Mouse (Mus musculus) adrenal gland, adult 18-20 months (tissue): Measurements from ENCODE around the gene Ptpru. TPM values are rescaled to one million over a fixed set of nuclear protein-coding genes. Genes with fewer than 3 reads are reported as not detected.

Experiments used
- DNase-seq, 2 experiments: peaks; one replicate each; pipeline ENCODE4 v3.0.0; 2021 to 2022; ENCODE audit warnings: low spot score in 2 of 2
- total RNA-seq, 2 experiments: library from RNA; stranded (reverse); gene quantifications; 1 replicate in 1 of 2; 2 replicates in 1 of 2; pipeline ENCODE4 v1.2.3; 2021

Ptpru gene
- total RNA-seq, 2 experiments from 2014 or later: 49.3 to 55.5 TPM

DNA sequence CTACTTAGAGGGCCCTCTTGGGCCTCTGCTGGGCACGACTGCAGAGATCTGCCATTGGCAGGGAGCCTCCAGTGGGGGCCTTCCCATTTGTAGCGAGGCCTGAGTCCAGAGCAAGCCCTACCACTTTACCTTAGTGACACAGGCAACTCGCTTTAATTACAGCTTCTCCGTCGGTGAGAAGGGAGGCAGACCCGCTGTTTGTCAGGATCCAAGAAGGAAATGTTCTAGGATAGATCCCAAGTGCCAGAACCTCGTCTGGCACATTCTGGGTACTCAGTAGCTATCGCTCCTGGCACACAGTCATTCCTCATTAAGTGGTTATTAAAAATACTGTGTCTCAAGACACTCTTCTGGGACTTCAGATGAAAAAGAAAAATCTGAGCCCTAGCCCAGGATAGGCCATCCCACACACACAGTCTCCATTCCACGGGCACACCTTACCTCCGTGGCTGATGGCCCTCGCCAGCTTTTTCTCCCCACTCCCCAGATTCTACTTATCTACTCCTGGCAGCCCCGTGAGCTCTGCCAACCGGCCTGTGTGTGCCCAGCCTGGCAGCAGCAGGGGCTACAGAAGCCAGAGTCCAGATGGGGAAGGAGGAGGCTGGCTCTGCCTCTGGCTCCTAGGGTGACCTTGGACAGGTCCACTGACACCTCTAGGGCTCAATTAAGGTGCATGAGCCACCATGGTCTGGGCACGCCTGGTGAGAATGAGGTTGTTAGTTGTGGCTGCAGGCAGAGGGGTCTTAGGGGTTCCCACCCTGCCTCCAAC lies 41.6 kb downstream of the Ptpru start:
- DNase-seq: no peak

GRCm38 (mm10) chr4:131786800-131787199 lies 51.3 kb downstream of the Ptpru start:
- no peak for DNase-seq

DNA sequence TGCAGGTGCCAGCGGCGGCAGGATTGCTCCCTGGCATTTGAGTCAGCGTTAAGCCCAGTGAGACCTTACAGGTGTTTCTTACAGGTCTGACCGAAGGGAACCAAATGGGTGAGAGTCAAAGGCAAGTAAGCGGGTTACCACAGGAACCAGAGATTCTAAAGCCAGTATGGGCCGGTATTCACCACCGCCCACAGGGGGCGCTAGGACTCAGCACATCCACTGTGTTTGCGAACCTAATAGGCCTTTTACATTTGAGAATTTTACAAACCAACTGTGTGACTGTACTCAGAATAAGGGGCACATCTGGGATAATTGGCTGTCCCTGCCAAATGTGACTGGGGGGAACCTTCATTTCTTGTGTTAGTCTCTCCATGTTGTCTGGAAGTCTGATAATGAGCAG lies 54.1 kb downstream of the Ptpru start:
- DNase-seq: peak; percentile 37 to 64

DNA sequence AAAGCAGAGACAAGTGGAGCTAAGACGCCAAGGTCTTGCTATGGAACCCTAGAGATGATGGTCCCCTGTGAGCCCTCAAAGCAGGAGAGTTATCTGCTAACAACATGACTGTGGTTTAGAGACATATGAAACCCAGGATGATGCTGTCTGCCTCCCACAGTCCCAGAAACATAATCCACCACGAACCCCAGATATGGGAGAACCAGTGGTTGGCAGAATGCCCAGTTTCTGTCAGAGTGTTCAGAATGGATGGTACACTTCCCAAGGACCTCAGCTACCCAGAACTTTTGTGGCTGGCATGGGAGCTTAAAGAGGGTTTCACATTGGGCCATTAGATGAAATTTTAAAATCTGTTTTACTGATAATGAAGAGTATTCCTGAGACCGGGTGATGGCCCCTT lies 57.1 kb downstream of the Ptpru start:
- DNase-seq: peak in 1 of 2 experiments; percentile 29

DNA sequence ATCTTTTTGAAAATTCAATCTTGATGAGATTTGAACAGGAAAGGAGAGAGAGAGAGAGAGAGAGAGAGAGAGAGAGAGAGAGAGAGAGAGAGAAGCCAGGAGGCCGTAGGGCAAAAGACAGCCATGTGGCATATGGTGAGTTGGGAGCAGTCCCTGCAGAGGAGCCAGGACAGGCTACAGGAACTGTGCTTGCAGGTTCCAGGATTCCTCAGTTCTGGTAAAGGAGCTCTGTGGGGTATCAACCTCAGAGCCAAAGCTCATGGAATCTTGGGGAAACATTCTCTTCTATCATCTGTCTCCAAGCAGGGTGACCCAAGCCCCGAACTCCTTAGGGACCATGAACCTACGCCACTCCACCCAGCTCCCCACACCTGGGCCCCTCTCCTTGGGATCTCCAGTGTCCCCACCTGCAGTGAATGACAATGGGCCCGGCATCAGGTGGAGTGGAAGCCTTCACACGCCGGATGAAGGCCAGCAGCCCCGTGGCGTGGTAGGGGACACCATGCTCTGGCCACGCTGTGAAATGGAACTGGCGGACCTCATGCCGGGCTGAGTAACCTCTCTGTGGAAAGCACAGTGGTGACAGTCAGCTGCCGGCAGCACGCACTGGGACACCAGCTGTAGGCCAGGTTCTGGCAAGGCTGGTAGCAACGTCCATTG lies 59.3 kb downstream of the Ptpru start:
- no peak for DNase-seq

DNA sequence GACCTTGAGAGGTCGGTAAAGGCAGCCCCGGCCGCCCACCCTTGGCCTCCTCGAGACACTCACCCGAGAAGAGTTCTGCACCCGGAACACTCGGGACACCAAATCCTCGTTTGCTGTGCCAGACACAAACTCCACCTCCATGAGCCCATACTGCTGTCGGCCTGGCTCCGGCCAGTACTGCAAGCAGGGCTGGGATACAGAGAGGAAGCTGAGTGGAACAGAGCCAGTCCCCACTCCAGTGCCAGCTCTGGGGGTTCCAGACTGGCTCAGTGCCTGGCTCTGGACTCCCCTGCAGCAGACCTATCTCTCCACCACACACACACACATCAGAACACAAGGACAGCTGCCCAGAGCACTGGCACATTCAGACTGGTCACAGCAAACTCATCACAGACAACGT lies 66.7 kb downstream of the Ptpru start:
- peak in 1 of 2 experiments; percentile 28 for DNase-seq

- DNase-seq: no peak
Measured at GRCm38 (mm10) chr4:131763911-131764310, 74.2 kb downstream of the Ptpru start.

DNA sequence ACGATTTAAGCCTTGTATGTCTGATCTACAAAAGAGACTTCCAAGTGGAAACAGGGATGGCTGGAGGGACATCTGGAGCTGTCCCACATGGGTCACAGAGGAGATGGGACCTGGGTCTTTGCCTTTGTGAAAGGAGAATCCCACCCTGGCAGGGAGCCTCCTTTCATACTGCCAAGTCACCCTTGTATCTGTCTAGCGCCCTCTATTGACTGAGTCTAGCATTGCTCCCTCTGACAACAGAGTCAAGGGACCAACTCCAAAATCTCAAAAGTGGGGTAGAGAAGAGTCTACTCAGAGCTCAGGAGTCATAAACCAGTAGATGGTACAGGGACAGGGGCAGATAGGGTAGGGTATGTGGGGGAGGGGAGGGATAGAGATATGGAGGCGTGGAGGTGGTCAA lies 74.6 kb downstream of the Ptpru start:
- no peak for DNase-seq

- no peak for DNase-seq
Measured at GRCm38 (mm10) chr4:131762211-131762784, 75.8 kb downstream of the Ptpru start.

DNA sequence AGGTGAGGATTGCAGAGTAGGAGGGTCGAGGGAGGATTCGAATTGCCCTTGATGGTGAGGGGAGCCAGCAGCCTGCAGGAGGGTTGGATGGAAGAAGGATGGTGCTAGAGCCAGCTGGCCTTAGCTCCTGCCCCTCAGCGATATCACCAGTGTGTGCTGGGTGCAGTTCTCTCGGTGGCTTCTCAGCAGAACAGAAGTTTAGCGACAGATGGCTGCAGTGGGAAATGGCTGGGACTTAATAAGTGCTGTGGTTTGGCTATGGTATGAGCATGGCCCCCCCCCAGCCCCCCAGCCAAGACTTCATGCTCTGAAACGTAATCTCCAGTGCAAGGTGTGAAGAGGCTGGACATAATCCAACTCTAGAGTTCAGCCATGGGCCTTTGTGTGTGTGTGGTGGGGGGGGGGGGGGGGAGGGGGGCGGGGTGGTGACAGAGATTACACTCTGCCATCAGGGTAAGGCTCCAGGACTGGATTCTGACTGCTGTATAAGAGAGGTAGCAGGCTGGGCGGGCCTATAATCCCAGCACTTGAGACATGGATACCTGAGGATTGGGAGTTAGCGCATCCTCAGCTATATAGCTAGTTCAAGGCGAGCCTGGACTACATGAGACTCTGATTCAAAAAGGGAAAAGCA lies 85.8 kb downstream of the Ptpru start:
- DNase-seq: no peak

- no peak for DNase-seq
Measured at GRCm38 (mm10) chr4:131751561-131751960, 86.5 kb downstream of the Ptpru start.

GRCm38 (mm10) chr4:131749802-131750201 lies 88.3 kb downstream of the Ptpru start:
- no peak for DNase-seq

- DNase-seq: no peak
Measured at GRCm38 (mm10) chr4:131744685-131745043, 93.4 kb downstream of the Ptpru start.

GRCm38 (mm10) chr4:131743831-131744684 lies 94.0 kb downstream of the Ptpru start:
- peak in 1 of 2 experiments; percentile 25 for DNase-seq

GRCm38 (mm10) chr4:131743031-131743430 lies 95.1 kb downstream of the Ptpru start:
- DNase-seq: no peak

- DNase-seq: no peak
Measured at GRCm38 (mm10) chr4:131740621-131741020, 97.5 kb downstream of the Ptpru start.

DNA sequence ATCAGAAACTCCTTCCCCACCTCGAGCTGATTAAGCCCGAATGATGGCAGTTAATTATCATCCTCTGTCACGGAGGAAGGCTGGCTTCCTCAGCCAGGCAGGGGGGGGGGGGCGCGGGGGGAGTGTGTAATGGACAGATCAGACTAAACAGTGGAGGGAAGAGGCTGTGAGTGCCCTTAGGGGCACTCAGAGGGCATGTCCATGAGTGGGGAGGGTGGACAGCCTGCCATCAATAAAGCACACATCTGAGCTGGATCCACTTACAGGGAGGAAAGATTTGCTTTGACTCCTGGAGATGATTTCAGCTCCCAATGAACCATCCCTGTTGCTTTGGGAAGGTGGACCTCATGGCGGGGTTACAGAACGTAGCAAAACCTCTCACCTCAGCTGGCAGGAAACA lies 109.5 kb downstream of the Ptpru start:
- DNase-seq: no peak

DNA sequence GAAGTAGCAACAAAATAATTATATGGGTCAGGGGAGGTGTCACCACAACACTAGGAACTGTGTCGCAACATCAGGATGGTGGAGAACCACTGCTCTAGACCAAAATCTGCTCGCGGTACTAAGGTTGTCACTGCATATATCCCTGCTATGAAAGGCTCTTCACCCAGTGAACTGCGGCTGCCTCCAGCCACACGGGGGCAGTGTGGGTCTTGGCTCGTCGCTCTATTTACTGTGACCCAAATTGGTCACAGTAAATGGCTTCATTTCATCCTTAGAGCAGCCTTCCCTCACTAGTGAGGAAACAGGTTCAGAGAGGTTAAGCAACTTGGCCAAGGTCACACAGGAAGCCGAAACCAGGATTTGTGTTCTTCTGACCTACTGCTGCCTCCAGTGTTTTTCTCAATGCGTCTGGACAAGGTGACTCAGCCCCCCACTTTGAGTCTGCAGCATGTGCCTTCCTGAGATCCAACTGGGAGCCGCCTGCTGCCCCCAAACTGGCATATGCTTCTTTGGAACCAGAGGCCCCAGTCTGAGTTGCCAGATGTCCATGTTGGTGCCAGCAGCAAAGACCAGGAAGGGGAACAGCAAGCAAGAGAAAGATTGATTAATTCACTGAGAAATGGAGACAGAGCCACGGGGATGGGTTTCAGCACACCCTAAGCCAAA lies 114.5 kb downstream of the Ptpru start:
- DNase-seq: peak; percentile 76 to 80

GRCm38 (mm10) chr4:131722121-131722841 lies 115.8 kb downstream of the Ptpru start:
- peak in 1 of 2 experiments; percentile 46 for DNase-seq

- DNase-seq: no peak
Measured at GRCm38 (mm10) chr4:131719151-131719550, 118.9 kb downstream of the Ptpru start.
